8 mouse cellular contexts compared by ENCODE assay signal in genomic region chr13:119791580-119792135, GRCm38 (mm10). TPM values are rescaled to one million over a fixed set of nuclear protein-coding genes. Genes with fewer than 3 reads are reported as not detected.
DNase-seq lines count a peak whose midpoint lies in the region; ATAC-seq and TF ChIP-seq lines count a peak whose summit lies in the region.

No protein-coding gene starts in this region.

- no peak for DNase-seq in layer of hippocampus, adult 2 months (ENCODE audit: low spot score in 2 of 2)
- no peak for DNase-seq in layer of hippocampus, adult 18-20 months (ENCODE audit: low spot score in 2 of 2)
- DNase-seq in embryo, embryonic 9.5 days (ENCODE audit: extremely low spot score): peak; percentile 48
- no peak for DNase-seq in liver, embryonic 13.5 days
- DNase-seq in testis, postnatal 14 days (ENCODE audit: low spot score): peak; percentile 26
- no peak for DNase-seq in urinary bladder, postnatal 10 days (ENCODE audit: low spot score)
- DNase-seq in left cerebral cortex, adult 8-10 months (ENCODE audit: low spot score in 2 of 2): no peak

- TF ChIP-seq CTCF in layer of hippocampus, adult 2 months (conservative IDR thresholded peaks at IDR 0.05): no peak

- peak overlapping the region; percentile 67 for H3K4me2 ChIP-seq in hindbrain, embryonic 15.5 days
- H3K4me2 ChIP-seq in liver, embryonic 13.5 days: peak overlapping the region; percentile 98

- peak overlapping the region; percentile 91 for H3K4me3 ChIP-seq in layer of hippocampus, adult 2 months
- H3K4me3 ChIP-seq in hindbrain, embryonic 15.5 days: peak overlapping the region; percentile 91
- peak overlapping the region; percentile 96 for H3K4me3 ChIP-seq in liver, embryonic 13.5 days (replicated peaks)

- H3K27me3 ChIP-seq in hindbrain, embryonic 15.5 days: no peaks in the 10 kb centered on the region
- no peaks in the 10 kb centered on the region for H3K27me3 ChIP-seq in liver, embryonic 13.5 days

- ATAC-seq in hindbrain, embryonic 15.5 days (ENCODE audit: low FRiP score, low read depth): no peak
- no peak for ATAC-seq in liver, embryonic 13.5 days (ENCODE audit: low read depth)

- H3K4me1 ChIP-seq in hindbrain, embryonic 15.5 days (replicated peaks): peaks cover 22% of the 10 kb centered on the region
- H3K4me1 ChIP-seq in liver, embryonic 13.5 days (replicated peaks): peaks cover 32% of the 10 kb centered on the region

- no peaks in the 10 kb centered on the region for H3K9me3 ChIP-seq in hindbrain, embryonic 15.5 days
- H3K9me3 ChIP-seq in liver, embryonic 13.5 days (replicated peaks): no peaks in the 10 kb centered on the region

- 3% methylated on average over 16 of the region's 18 CpGs for WGBS in hindbrain, embryonic 15.5 days
- 2% methylated on average over 18 of the region's 18 CpGs for WGBS in liver, embryonic 13.5 days (ENCODE audit: insufficient replicate concordance)

- H3K27ac ChIP-seq in layer of hippocampus, adult 2 months: peak overlapping the region; percentile 98
- H3K27ac ChIP-seq in hindbrain, embryonic 15.5 days (replicated peaks): peak overlapping the region; percentile 99
- H3K27ac ChIP-seq in liver, embryonic 13.5 days: peak overlapping the region; percentile 86

- H3K9ac ChIP-seq in hindbrain, embryonic 15.5 days: peak overlapping the region; percentile 90
- peak overlapping the region; percentile 96 for H3K9ac ChIP-seq in liver, embryonic 13.5 days

- peaks cover 12% of the 10 kb centered on the region for H3K36me3 ChIP-seq in hindbrain, embryonic 15.5 days
- H3K36me3 ChIP-seq in liver, embryonic 13.5 days: peaks cover 22% of the 10 kb centered on the region

RNA-seq across cellular contexts. Expression of gene Zfp131, which starts 1.0 kb away (rescaled TPM):
- 10 to 100 TPM; 40.4 to 43.2 TPM for total RNA-seq in layer of hippocampus, adult 2 months (2021)
- 10 to 100 TPM; 42.3 to 42.8 TPM for total RNA-seq in layer of hippocampus, adult 18-20 months (2021)
- polyA plus RNA-seq in hindbrain, embryonic 15.5 days (2015; fragmentation: Nextera tagmentation; extraction: Ambion mirVana): 32.2 and 33.0 TPM in 2 replicates
- polyA plus RNA-seq in liver, embryonic 13.5 days (2015; fragmentation: Nextera tagmentation; extraction: Ambion mirVana): 17.3 and 19.8 TPM in 2 replicates
- 10 to 100 TPM; 42.4 to 45.3 (median 44.6) TPM for total RNA-seq in left cerebral cortex, adult 8-10 months (2022)

RNA-seq across cellular contexts. Expression of gene Nim1k, which starts 36.0 kb away (rescaled TPM):
- 10 to 100 TPM; 13.1 to 14.0 TPM for total RNA-seq in layer of hippocampus, adult 2 months (2021)
- 10 to 100 TPM; 12.3 to 13.8 TPM for total RNA-seq in layer of hippocampus, adult 18-20 months (2021)
- 5.4 and 5.5 TPM in 2 replicates for polyA plus RNA-seq in hindbrain, embryonic 15.5 days (2015; fragmentation: Nextera tagmentation; extraction: Ambion mirVana)
- polyA plus RNA-seq in liver, embryonic 13.5 days (2015; fragmentation: Nextera tagmentation; extraction: Ambion mirVana): 0.06 and 0.08 TPM in 2 replicates
- 10 to 100 TPM; 13.8 to 19.8 (median 14.5) TPM for total RNA-seq in left cerebral cortex, adult 8-10 months (2022)

RNA-seq across cellular contexts. Expression of gene AF067063, which starts 38.4 kb away (rescaled TPM):
- total RNA-seq in layer of hippocampus, adult 2 months (2021): not detected
- not detected for total RNA-seq in layer of hippocampus, adult 18-20 months (2021)
- polyA plus RNA-seq in hindbrain, embryonic 15.5 days (2015; fragmentation: Nextera tagmentation; extraction: Ambion mirVana): not detected in 2 replicates
- polyA plus RNA-seq in liver, embryonic 13.5 days (2015; fragmentation: Nextera tagmentation; extraction: Ambion mirVana): not detected in 2 replicates
- total RNA-seq in left cerebral cortex, adult 8-10 months (2022): not detected

RNA-seq across cellular contexts. Expression of gene D13Ertd608e, which starts 44.1 kb away (rescaled TPM):
- not detected for total RNA-seq in layer of hippocampus, adult 2 months (2021)
- not detected for total RNA-seq in layer of hippocampus, adult 18-20 months (2021)
- polyA plus RNA-seq in hindbrain, embryonic 15.5 days (2015; fragmentation: Nextera tagmentation; extraction: Ambion mirVana): not detected in 2 replicates
- not detected in 2 replicates for polyA plus RNA-seq in liver, embryonic 13.5 days (2015; fragmentation: Nextera tagmentation; extraction: Ambion mirVana)
- total RNA-seq in left cerebral cortex, adult 8-10 months (2022): under 1 TPM in 1 of 4 experiments, not detected in 3; 0.93 TPM

Comparison
In these comparisons a context has a peak if more than half of its experiments do, and no peak if none do; other contexts are left out.
1. DNase-seq: peak in embryo, embryonic 9.5 days (single experiment) and testis, postnatal 14 days (single experiment); none in layer of hippocampus, adult 2 months (0 of 2), layer of hippocampus, adult 18-20 months (0 of 2), liver, embryonic 13.5 days (single experiment), urinary bladder, postnatal 10 days (single experiment) and left cerebral cortex, adult 8-10 months (0 of 2).
2. Peak in every context shown above with its lines, with median percentiles within 50 percentile points of each other: H3K27ac ChIP-seq and H3K4me3 ChIP-seq.